Mouse (Mus musculus) limb, embryonic 14.5 days (tissue): ENCODE data around the gene Zfp109. TPM values are rescaled to one million over a fixed set of nuclear protein-coding genes. Genes with fewer than 3 reads are reported as not detected.

ENCODE experiments used
- ATAC-seq: fragments of 200-750 bp; cut with Nextera tagmentation; 2 replicates; pipeline ENCODE4 v1.8.0; 2017; ENCODE audit warnings: low read depth, moderate number of reproducible peaks, moderate TSS enrichment; ENCODE audit not compliant: low FRiP score
- DNase-seq: peaks from one replicate; pipeline ENCODE4 v3.0.0-alpha.2; 2015; ENCODE audit warnings: low spot score
- H3K27ac ChIP-seq: fragments of 300-500 bp; sonication (generic); replicated peaks from 2 replicates; pipeline ENCODE4 v1.5.1; 2014; ENCODE audit warnings: low read depth, mild to moderate bottlenecking, low read length, moderate library complexity, mixed read lengths
- H3K27me3 ChIP-seq: fragments of 300-500 bp; sonication (generic); 2 replicates; pipeline ENCODE4 v1.6.1; 2014; ENCODE audit warnings: low read length, mixed read lengths; ENCODE audit not compliant: control insufficient read depth, insufficient read depth
- H3K36me3 ChIP-seq: fragments of 300-500 bp; sonication (generic); 2 replicates; pipeline ENCODE4 v1.6.1; 2014; ENCODE audit warnings: mild to moderate bottlenecking, low read length, moderate library complexity, mixed read lengths; ENCODE audit not compliant: control insufficient read depth, insufficient read depth
- H3K4me1 ChIP-seq: fragments of 300-500 bp; sonication (generic); 2 replicates; pipeline ENCODE4 v1.6.1; 2014; ENCODE audit warnings: antibody characterized with exemption, low read length, mixed read lengths; ENCODE audit not compliant: control insufficient read depth, insufficient read depth
- H3K4me2 ChIP-seq: fragments of 300-500 bp; sonication (generic); replicated peaks from 2 replicates; pipeline ENCODE4 v1.6.1; 2014; ENCODE audit warnings: low read depth, mild to moderate bottlenecking, low read length, moderate library complexity; ENCODE audit not compliant: severe bottlenecking
- H3K4me3 ChIP-seq: fragments of 300-500 bp; sonication (generic); replicated peaks from 2 replicates; pipeline ENCODE4 v1.5.1; 2014; ENCODE audit warnings: low read length
- H3K9ac ChIP-seq: fragments of 300-500 bp; sonication (generic); 2 replicates; pipeline ENCODE4 v1.6.1; 2014; ENCODE audit warnings: mild to moderate bottlenecking, low read depth, low read length, moderate library complexity; ENCODE audit not compliant: severe bottlenecking
- H3K9me3 ChIP-seq: fragments of 300-500 bp; sonication (generic); 2 replicates; pipeline ENCODE4 v1.6.1; 2016; ENCODE audit warnings: low read length; ENCODE audit not compliant: control insufficient read depth
- POLR2A ChIP-seq: fragments of 200-500 bp; IDR thresholded peaks from 2 replicates; pipeline ENCODE4 v1.8.0; 2012; ENCODE audit warnings: inconsistent platforms, mild to moderate bottlenecking, moderate library complexity, borderline replicate concordance; ENCODE audit not compliant: insufficient read depth, insufficient read length; ENCODE audit errors: extremely low read depth
- WGBS: fragments of 180-500 bp; shearing (Covaris S2); extraction: QIAGEN DNeasy Blood & Tissue Kit; methylation state at CpG from one replicate; pipeline ENCODE4 v1.1.7; 2014; 5-methylcytosine and 5-hydroxymethylcytosine counted together
- polyA plus RNA-seq, 2 experiments: library from polyadenylated mRNA; depleted of rRNA in 1 of 2; stranded (reverse) in 1 of 2; unstranded in 1 of 2; fragments of >200 nt; fragmentation: Nextera tagmentation in 1 of 2; extraction: Ambion mirVana in 1 of 2; gene quantifications; 2 replicates each; pipeline versions ENCODE4 v1.2.1 to v1.2.3; 2012 to 2014

The Zfp109 gene
- polyA plus RNA-seq, 2 experiments, result 3.7 to 4.7 TPM

DNA sequence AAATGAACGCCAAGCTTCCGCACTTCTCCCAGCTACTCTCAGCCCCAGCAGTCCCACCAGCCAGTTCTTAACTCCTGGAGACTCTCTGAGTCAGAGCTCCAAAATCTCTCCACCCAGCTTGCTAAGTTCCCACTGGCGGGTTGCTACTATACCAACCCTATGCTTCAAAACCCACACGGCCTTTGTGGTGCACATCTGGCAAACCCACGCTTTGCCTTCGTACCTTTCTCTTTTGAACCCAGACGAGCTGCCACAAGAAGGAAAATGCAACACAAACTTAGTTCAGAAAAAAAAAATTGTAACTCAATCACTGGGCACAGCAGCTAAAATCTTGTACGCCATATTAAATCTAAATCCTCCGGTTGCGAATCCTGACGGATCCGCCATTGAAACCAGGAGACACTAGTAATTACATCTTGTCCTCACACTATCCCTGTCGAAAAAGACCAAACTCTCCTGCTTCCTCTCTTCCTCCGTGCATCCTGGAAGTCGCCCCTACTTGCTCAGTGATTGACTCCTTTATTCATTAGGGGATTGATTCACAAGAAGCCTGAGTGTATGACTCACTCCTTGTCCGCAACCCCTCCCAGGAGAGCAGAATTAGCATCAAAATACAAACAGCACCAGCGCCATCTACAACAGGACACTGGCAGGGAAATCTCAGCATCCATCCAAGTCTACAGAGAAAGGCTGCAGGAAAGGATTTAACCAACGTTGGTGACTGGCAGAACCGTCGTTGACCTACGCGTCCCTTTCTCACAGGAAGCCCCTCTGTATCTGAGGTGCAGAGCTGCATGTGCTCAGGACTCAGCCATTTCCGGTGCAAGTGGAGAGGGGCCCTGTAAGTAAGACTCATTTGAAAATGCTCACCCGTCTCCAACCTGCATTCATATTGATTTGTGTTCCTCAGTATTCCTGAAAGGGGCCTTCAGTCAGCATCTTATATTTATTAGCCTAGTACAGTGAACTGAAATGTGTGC is 31.1 kb upstream of the Zfp109 start:
- 75% methylated on average over 24 of the region's 24 CpGs for WGBS
- ATAC-seq, result no peak

GRCm38 (mm10) chr7:24260000-24260312 is 22.6 kb upstream of the Zfp109 start:
- H3K9ac ChIP-seq, result no peak overlapping the region
- H3K36me3 ChIP-seq, result peaks cover 22% of the 10 kb centered on the region
- H3K4me2 ChIP-seq, result no peak overlapping the region
- H3K4me1 ChIP-seq, result 0 out of 2 replicates have a peak, but pooled peaks cover 2% of the 10 kb centered on the region
- ATAC-seq (no peak), DNase-seq (no peak)
- no peaks in the 10 kb centered on the region for H3K9me3 ChIP-seq
- H3K4me3 ChIP-seq, result no peak overlapping the region
- 95% methylated on average over 4 of the region's 4 CpGs for WGBS
- no peak overlapping the region for H3K27ac ChIP-seq
- TF ChIP-seq POLR2A, result no peak
- H3K27me3 ChIP-seq, result no peaks in the 10 kb centered on the region

More for the DNA sequence above, 31.1 kb upstream of the Zfp109 start:
- no peak for TF ChIP-seq POLR2A
- peaks cover 2% of the 10 kb centered on the region; the same call in 1 of the 2 replicates for H3K36me3 ChIP-seq
- H3K9ac ChIP-seq, result no peak overlapping the region
- H3K9me3 ChIP-seq, result no peaks in the 10 kb centered on the region
- H3K27me3 ChIP-seq, result no peaks in the 10 kb centered on the region
- peaks cover 4% of the 10 kb centered on the region for H3K4me1 ChIP-seq
- DNase-seq, result no peak
- H3K27ac ChIP-seq, result no peak overlapping the region
- H3K4me3 ChIP-seq, result no peak overlapping the region
- H3K4me2 ChIP-seq, result no peak overlapping the region

GRCm38 (mm10) chr7:24259306-24259999 is 22.1 kb upstream of the Zfp109 start:
- DNase-seq, result no peak

GRCm38 (mm10) chr7:24254633-24255474 is 17.5 kb upstream of the Zfp109 start, which contains the start of gene Zfp108:
TSS of gene Zfp108 (plus strand) at chr7:24254794.
- TF ChIP-seq POLR2A, result peak; percentile 68; the same call in 1 of the 2 replicates

More at GRCm38 (mm10) chr7:24259306-24259999, 22.1 kb upstream of the Zfp109 start:
- Histone ChIP-seq H3K9me3 (no peaks in the 10 kb centered on the region), H3K4me1 (0 out of 2 replicates have a peak, but pooled peaks cover 2% of the 10 kb centered on the region), H3K27ac (no peak overlapping the region), H3K9ac (no peak overlapping the region), H3K4me3 (no peak overlapping the region), H3K4me2 (no peak overlapping the region), H3K27me3 (no peaks in the 10 kb centered on the region), H3K36me3 (peaks cover 22% of the 10 kb centered on the region)
- 92% methylated on average over 13 of the region's 13 CpGs for WGBS
- no peak for TF ChIP-seq POLR2A
- no peak for ATAC-seq

More at GRCm38 (mm10) chr7:24254633-24255474, 17.5 kb upstream of the Zfp109 start, which contains the start of gene Zfp108:
- 18% methylated on average over 21 of the region's 21 CpGs for WGBS
- Histone ChIP-seq H3K27ac (peak within 1 kb of the TSS; percentile 52; the same call in 1 of the 2 replicates), H3K4me3 (peak within 1 kb of the TSS; percentile 49), H3K4me1 (0 out of 2 replicates have a peak, but pooled peaks cover 2% of the 10 kb centered on the region), H3K27me3 (no peaks in the 10 kb centered on the region), H3K36me3 (peaks cover 3% of the 10 kb centered on the region; the same call in 1 of the 2 replicates), H3K9me3 (no peaks in the 10 kb centered on the region), H3K9ac (peak within 1 kb of the TSS; percentile 65), H3K4me2 (peak within 1 kb of the TSS; percentile 44)
- ATAC-seq (peak; percentile 93), DNase-seq (peak; percentile 94)
